Mouse (Mus musculus) myocyte (in vitro differentiated cells): ENCODE results near the gene Rnf41.

Experiments
- MYOG ChIP-seq, 3 experiments: IDR thresholded peaks; one replicate each; pipeline ENCODE4 v1.6.1; 2011; ENCODE audit warnings: control low read depth in 2 of 3, low read depth in 2 of 3, mild to moderate bottlenecking in 2 of 3; ENCODE audit not compliant: insufficient read length in 2 of 3, control insufficient read depth in 1 of 3, insufficient read depth in 1 of 3
- POLR2A ChIP-seq: IDR thresholded peaks from one replicate; pipeline ENCODE4 v1.6.1; 2011; ENCODE audit warnings: low read depth, mild to moderate bottlenecking, control low read depth, moderate library complexity; ENCODE audit not compliant: insufficient read length
- SRF ChIP-seq: IDR thresholded peaks from one replicate; pipeline ENCODE4 v1.6.1; 2011; ENCODE audit warnings: low read depth; ENCODE audit not compliant: control insufficient read depth, insufficient read length

- no peak for TF ChIP-seq POLR2A
- TF ChIP-seq MYOG (IDR thresholded peaks at IDR 0.05; ENCODE audit: control insufficient read depth in 1 of 3, insufficient read depth in 1 of 3, insufficient read length in 2 of 3, low read depth in 2 of 3), result no peak
- no peak for TF ChIP-seq SRF
These were observed 561 bp downstream of the Rnf41 start for GRCm38 (mm10) chr10:128412055-128412381.
